Mouse (Mus musculus) heart, postnatal 14 days (tissue): ENCODE data around the gene Tulp2. TPM values are rescaled to one million over a fixed set of nuclear protein-coding genes. Genes with fewer than 3 reads are reported as not detected.

Experiments
- DNase-seq, 2 experiments: peaks; one replicate each; pipeline ENCODE4 v3.0.0; 2021 to 2022
- intact Hi-C: fragments of 180-260 bp; cut with DNase I; formaldehyde crosslinking; loops from one replicate; pipeline ENCODE4 v1.15.1; 2025
- long read RNA-seq, 2 experiments: library from polyadenylated mRNA; stranded (forward); transcript quantifications; one replicate each; pipeline ENCODE4 v2.0.0; 2021
- total RNA-seq, 2 experiments: library from RNA; stranded (reverse); gene quantifications; 2 replicates each; pipeline ENCODE4 v1.2.3; 2021

Tulp2 gene
- not detected for total RNA-seq
- long read RNA-seq, experiment 1 = 0 reads
- long read RNA-seq, experiment 2 = 0 reads

DNA sequence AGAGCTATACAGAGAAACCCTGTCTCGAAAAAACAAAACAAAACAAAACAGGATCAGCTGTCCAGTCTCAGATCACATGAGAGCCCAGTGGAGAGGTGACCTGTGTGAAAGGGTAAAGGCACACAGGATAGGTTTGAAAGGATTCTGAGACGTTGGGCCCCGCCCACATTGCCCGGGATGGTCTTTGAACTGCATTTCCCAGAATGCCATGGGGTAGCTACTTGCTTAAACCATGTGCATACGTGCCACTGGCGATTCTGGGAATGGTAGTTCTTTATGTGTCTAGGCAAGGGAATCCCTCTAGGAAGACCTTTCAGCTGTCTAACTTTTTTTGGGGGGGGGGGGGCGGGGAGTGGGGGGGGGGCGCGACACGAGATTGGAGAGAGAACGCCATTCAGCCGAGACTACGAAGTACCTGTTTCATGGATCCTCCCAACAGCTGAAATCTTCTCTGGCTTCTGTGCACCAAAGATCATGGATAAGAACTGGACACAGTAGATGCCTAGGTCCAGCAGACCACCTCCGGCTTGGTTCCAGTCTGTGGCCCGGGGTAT, at the start of gene Tulp2:
Tulp2 (plus strand) TSS at position 504 of the 554 bp plus-strand sequence.
- peak; percentile 49 to 64 for DNase-seq
- intact Hi-C loops = no loop called here

DNA sequence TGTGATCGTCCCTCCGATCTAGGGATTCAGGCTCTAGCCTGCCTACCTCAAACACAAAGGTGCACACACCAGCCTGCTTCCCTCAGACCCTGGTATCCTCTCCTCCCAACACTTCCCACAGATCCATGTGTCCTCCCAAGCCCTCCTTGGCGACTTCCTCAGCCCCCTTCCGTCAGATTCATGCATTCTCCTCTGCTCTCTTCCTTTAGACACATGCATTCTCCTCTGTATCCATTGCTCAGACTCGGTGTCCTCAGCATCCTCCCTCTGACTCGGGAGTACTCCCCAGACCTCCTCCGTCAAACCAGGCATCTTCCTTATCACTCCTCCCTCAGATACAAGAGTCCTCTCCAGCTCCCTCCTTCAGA, 47.9 kb upstream of the Tulp2 start:
- intact Hi-C loops = loop anchor here (2.0 kb wide), 1 partner anchor 27 kb away; no protein-coding TSS in a partner anchor

DNA sequence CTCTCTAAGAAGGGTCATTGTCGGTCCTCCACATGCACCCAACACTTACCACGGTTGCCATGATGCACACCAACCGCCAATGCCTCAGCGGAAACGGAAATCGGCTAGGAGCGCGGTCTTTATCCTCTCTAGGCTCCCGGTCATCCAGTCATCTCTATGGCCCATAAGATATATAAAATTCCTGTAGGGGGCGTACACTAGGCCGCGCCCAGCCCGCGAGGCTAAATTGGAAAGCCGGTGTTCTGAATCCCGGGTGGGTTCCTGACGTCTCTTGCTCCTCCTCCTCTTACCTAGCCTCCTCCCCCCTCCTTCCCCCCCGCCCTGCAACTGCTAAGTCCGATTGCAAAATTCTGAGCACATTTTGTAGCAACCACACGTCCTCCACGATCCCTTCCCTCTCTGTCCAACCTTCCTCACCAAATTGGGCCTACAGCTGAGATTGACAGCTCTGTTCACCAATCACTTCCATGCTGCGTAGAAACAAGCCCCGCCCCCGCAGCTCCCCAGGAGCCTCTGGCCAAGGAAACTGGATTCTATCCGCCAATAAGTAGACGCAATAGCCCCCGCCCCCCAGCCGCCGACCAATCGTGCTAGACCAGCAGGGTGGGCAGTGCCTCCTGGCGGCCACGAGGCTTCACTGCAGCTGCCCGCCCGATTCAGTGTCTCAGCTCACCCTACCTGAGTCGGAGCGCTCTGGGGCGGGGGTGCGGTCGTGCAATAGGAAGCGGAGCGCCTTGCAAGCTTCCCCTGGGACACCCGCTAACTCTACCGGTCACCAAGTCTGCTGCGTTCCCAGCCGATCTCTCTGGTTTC, 47.3 kb upstream of the Tulp2 start, which contains the start of gene Gys1:
Gys1 (plus strand) TSS at position 642 of the 813 bp plus-strand sequence.
- intact Hi-C loops = loop anchor here (2.0 kb wide), 1 partner anchor 28 kb away; no protein-coding TSS in a partner anchor

More for the DNA sequence above, 47.9 kb upstream of the Tulp2 start:
- DNase-seq = no peak

DNA sequence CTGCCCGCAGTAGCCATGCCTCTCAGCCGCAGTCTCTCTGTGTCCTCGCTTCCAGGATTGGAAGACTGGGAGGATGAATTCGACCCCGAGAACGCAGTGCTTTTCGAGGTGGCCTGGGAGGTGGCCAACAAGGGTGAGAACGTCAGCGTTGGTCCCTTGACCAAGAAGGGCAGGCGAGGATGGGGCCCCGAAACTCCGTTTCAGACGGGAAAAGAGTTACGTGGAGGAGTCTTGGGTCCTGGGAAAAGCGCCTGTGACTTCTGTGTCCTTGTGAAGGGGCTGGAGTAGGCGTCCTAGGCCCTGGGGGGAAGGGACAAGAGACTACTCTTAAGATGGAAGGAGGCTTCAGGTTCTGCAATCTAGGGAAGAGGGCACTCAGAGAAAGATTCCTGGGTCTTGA, 46.6 kb upstream of the Tulp2 start:
- intact Hi-C loops = loop anchor here (2.0 kb wide), 1 partner anchor 28 kb away; no protein-coding TSS in a partner anchor
- no peak for DNase-seq

More for the DNA sequence above, 47.3 kb upstream of the Tulp2 start, which contains the start of gene Gys1:
- DNase-seq = peak; percentile 100

DNA sequence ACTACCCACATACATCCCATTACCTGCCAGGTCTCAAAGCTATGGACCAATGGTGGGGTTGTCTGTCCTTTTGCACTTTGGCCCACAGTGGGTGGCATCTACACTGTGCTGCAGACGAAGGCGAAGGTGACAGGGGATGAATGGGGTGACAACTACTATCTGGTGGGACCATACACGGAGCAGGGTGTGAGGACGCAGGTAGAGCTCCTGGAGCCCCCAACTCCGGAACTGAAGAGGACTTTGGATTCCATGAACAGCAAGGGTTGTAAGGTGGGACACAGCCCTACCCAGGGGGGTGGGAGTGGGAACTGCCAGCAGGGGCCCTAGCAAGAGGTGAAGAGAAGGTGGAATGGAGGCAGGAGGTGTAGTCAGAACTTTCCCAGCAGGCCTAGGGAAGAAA, 45.2 kb upstream of the Tulp2 start:
- intact Hi-C loops = no loop called here
- DNase-seq = no peak

DNA sequence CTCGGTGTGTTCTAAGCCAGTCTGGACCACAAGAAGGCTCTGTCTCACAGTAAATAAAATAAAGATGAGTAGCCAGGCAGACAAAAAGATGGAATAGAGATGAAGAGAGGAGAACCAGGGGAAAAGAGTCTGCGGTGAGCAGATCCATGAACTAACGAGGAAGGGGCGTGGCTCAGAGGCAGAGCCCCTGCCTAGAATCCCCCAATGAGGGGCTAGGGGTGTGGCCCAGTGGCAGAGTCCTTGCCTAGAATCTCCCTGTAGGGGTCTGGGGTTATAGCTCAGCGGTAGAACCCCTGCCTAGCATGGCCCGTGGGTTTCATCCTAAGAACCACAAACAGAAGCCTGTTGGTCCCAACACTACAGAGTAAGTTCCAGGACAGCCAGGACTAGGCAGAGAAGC, 44.6 kb upstream of the Tulp2 start:
- intact Hi-C loops = no loop called here
- DNase-seq = no peak

DNA sequence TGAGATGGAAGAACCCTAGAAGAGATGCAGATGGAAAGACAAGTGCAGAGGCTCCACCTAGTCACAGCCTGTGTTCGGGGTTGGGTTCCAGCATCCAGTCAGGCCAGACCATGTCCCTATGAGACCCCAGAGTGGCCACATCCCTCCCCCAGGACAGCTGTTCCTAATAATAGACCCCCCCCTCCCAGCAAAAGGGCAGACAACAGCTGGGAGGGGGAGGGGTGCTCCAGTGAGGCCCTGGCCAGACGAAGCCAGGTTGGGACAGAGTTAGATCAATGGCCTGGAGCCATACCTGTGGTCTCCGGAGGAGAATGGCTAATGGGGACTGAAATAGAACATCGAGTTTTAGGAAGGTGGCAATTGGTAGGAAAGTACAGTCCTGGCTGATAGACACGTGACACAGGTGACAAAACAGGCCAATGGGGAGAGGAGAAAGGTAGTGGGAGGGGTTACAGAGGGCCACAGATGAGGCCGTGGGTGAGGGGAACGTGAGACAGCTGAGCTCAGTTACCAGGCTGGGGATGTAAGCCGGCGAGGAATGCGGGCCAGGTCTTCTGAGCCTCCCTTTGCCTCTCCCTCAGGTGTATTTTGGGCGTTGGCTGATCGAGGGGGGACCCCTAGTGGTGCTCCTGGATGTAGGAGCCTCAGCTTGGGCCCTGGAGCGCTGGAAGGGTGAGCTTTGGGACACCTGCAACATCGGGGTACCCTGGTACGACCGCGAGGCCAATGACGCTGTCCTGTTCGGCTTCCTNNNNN, 44.0 kb upstream of the Tulp2 start, which contains the start of gene Ruvbl2:
Ruvbl2 (minus strand) TSS at position 576 of the 756 bp plus-strand sequence.
- intact Hi-C loops = no loop called here
- peak in 1 of 2 experiments; percentile 17 for DNase-seq

DNA sequence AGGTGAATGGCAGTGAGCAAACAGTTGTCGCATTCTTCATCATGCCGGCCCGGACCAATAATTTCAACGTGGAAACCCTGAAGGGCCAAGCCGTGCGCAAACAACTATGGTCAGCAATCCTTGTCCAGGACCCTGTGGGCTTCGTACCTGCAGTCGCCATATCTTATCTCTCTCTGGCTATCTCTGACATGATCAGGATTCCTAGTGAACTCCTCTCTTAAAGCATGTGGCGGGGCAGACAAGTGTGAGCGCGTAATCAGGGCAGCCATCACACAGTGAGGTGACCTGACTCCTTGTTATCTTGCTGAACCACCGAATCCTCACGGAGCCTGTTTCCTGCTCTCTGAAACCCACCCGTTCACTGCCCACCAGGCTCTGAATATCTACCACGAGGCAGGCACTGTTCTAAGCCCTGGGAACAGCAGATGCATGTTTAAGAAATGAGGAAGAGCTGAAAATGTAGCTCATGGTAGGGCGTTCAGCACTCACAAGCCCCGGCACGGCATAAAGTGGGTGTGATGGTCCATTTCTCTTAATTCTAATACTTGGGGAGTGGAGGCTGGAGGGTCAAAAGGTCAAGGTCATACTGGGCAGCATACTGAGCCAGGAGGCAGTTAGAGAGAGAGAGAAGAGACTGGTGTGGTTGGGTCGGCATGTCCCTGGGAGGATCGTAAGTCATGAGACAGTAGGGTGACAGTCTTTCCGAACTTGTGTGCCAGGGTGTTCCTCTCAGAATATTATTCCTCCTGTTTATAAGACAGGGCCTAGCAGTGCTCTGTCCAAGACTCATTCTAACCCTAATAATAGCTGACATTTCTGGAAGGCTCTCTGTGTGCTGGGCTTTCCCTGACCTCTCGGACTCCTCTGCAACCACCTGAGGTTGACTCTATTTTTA, 37.9 kb upstream of the Tulp2 start:
- intact Hi-C loops = no loop called here
- DNase-seq = no peak

DNA sequence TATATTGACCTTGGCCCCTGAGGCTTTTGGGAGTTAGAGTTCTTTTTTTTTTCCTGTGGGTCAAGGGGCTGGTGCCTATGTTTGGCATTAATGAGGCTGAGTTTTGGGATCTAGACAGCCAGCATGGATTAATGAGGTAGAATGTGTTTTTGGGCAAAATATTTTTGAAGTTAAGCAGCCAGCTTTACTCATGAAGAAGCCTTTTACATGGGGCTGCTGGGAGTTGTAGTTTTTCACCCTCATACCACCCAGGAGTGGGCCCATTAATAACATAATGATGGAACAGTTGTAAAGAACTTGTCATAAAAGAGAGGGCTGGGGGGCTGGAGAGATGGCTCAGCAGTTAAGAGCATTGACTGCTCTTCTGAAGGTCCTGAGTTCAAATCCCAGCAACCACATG, 35.1 kb upstream of the Tulp2 start:
- intact Hi-C loops = no loop called here
- no peak for DNase-seq

DNA sequence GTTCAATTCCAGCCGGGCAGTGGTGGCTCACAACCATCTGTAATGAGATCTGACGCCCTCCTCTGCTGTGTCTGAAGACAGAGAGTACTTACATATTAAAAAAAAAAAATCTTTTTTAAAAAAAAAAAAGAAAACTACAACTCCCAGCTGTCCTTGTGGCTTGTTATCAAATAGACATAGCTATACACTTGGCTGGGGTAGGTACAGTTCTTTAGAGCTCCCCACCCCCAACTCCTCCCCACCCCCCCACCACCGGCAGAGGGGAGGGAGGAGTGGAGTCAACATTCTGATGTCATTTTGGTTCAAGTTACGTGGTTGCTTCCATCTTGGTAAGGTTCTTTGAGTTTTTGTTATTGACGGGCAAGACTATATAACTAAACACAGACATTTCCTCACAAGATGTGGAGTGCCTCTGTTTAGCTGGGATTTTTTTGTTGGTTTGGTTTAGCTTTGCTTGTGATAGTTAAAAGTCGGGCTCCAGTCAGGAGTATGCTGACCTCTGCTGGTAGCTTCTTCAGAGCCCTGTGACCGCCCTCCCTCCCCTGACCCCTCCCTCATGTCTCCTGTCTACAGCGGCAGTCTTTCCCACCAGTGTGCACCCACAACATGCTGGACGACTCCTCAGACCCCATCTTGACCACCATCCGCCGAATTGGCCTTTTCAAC, 34.2 kb upstream of the Tulp2 start:
- DNase-seq = peak in 1 of 2 experiments; percentile 54
- intact Hi-C loops = no loop called here

DNA sequence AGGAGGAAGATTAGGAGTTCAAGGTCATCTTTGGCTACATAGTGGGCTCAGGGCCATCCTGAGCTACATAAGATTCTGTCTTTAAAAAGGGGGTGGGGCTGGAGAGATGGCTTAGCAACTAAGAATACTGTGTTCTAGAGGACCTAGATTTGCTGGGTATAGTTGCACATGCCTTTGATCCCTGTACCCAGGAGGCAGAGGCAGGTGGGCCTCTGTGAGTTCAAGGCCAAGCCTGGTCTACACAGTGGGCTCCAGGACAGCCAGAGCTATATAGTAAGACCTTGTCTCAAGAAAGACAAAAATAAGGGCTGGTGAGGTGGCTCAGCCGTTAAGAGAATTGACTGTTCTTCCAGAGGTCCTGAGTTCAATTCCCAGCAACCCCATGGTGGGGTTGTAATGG, 31.7 kb upstream of the Tulp2 start:
- intact Hi-C loops = loop anchor here (5.0 kb wide), 1 partner anchor 112 kb away; no protein-coding TSS in a partner anchor
- no peak for DNase-seq

DNA sequence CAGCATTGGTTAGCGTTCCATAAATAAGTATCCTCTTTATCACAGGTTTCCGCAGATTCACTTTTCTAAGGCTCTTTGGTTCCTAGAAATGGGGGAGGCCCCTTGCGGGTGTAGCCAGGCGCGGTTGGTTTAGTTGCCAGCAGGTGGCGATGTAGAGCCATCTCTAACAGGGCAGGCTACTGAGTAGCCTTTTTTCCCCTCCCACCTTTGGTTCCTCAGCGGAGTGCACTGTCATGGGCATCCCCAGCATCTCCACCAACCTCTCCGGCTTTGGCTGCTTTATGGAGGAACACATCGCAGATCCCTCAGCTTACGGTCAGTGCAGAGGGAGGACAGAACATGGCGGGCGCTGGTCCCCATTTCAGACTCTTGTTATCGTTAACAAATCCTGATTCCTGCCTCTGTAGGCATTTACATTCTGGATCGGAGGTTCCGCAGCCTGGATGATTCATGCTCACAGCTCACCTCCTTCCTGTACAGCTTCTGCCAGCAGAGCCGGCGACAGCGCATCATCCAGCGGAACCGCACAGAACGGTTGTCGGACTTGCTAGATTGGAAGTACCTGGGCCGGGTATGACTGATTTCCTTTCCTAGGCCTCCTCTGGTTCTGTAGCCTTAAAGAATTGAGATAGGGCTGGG, 30.2 kb upstream of the Tulp2 start:
- intact Hi-C loops = loop anchor here (5.0 kb wide), 1 partner anchor 111 kb away; no protein-coding TSS in a partner anchor
- DNase-seq = peak; percentile 83 to 91

DNA sequence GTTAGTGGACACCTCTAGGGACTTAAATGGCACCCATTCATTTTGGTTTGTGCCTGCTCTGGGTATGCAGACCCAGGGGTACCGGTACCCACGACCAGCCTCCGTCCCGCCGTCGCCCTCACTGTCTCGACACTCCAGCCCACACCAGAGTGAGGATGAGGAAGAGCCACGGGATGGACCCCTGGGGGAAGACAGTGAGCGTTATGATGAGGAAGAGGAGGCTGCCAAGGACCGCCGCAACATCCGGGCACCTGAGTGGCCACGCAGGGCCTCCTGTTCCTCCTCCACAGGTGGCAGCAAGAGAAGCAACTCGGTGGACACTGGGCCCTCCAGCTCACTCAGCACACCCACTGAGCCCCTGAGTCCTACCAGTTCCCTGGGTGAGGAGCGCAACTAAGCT, 26.7 kb upstream of the Tulp2 start:
- no peak for DNase-seq
- intact Hi-C loops = loop anchor here (5.0 kb wide), 1 partner anchor 107 kb away; no protein-coding TSS in a partner anchor

DNA sequence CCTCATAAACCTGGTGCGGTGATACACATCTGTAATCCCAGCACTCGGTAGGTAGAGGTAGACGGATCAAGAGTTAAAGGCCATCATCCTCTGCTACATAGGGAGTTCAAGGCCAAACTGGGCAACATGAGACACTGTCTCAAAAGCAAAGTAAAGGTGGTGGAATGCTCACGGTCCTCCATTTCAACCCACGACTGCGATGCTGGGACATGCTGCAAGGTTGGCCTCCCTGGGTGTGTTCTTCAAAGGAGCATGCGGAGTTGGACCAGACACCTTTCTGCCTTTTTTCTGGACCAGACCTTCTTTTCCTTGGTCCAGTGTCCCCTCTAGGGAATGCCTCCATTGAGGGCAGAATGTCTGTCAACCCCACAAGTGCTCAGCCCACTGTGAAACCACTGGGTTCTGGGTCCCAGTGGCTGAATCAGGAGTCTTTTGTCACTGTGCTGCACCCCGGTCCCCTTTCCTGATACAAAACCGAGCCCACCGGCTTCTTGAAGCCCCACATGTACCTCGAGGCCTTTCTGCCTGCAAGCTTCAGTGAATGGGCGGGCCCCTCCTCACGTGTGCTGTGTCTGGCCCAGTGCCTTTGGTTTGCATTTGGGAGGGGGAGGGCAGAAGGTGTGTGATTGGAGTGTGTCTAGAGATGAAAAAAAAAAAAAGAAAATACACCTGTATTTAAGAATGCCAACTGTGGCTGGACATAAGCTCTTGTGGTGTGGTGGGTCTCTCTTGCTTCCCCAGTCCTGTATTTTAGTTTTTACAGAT, 25.6 kb upstream of the Tulp2 start:
- DNase-seq = no peak
- intact Hi-C loops = no loop called here

DNA sequence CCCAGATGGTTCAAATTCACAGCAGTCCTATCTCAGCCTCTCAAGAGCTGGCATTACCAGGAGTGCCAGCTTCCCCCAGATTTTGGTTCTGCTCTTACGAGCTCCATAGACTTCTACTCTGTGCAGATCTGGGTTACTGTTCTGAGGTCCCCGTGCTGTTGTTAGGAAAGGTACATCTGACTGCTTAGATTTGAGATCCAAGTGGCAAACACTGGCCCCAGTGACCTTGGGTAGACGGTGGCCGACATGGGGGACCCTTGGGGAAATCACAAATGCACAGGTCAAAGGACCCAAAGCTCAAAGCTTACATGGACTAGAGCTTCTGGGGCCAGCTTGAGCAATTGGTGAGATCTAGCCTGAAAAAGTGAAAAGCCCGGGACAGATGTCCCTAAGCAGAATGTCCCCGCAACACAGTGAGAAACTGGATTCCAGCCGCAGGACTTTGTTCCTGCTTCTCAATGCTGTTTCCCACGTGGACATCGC, 24.9 kb upstream of the Tulp2 start:
- no peak for DNase-seq
- intact Hi-C loops = no loop called here

DNA sequence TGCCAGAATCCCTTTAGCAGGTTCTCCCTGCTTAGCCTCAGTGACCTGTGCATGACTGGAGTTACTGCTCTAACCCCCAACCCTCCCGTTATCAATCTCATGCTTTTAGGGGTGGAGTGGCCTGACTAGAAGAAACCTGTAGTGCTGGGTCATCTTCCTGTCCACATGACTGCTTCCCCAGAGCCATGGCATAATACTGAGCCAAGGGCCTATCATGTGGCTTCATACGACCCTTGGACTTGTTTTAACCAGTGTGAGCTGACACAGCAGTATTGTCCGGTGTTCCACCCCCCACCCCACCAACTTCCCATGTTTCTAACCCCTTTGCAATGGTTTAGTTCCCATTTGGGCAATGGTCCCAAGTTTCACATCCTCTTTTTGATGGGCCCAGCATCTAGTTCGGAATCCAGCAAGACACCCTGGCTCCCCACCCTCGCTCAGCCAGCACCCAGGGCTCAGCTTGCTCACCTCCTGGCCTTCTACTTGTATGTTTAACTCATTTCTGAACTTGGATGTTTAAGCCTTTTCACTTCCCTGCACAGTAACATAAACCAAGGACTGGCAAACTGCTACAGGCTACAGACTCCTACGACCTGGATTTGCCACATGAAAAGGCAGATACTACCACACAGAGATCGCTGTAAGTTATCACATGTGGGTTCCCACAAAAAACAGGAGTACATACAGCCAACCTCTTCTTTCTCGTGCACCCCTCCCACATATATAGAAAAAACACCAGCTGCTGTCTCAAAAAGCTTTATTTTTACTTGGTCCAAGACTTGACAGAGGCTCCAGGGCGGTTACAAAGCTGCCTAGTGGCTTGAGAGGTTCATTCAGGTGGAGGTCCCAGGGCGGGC, 24.2 kb upstream of the Tulp2 start:
- intact Hi-C loops = no loop called here
- peak in 1 of 2 experiments; percentile 31 for DNase-seq
